Mouse (Mus musculus) megakaryocyte, embryonic 14.5 days (primary cell): ENCODE results near the gene Il1rap.

Experiments used
- FLI1 ChIP-seq: IDR thresholded peaks from 2 replicates; pipeline ENCODE4 v1.6.1; 2012; ENCODE audit warnings: low read length, inconsistent platforms, mixed read lengths
- GATA1 ChIP-seq: IDR thresholded peaks from 3 replicates; pipeline ENCODE4 v1.6.1; 2012; ENCODE audit warnings: mixed read lengths, low read length, inconsistent platforms, borderline replicate concordance

DNA sequence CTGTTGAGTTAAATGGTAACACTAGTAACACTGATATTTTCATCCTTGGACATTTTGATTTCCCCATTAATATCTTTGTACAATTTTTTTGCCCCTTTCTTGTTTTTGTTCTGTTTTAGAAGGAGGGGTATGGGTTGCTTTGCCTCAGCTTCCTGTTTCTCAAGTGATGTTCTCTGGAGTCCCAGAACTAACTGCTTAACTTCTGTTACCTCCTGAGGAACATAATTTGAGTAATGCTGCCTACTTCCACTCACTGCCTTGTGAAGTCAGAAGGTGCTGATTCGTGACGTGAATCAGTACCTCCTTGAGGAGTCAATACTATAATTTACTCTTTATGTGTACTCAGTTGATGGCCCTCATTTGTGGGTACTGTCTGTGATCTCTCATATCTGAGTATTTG, 98.9 kb downstream of the Il1rap start:
- no peak for TF ChIP-seq GATA1
- no peak for TF ChIP-seq FLI1
